Mouse (Mus musculus) granulocyte monocyte progenitor cell, adult 5-6 weeks (primary cell): ENCODE measurements around the gene Tuba8. TPM values are rescaled to one million over a fixed set of nuclear protein-coding genes. Genes with fewer than 3 reads are reported as not detected.

Experiments used
- total RNA-seq, 2 experiments: library from RNA; stranded (forward) in 1 of 2; stranded (reverse) in 1 of 2; fragments of 200-712, 200-1000 nt in 1 of 2; fragments of >200 nt in 1 of 2; fragmentation: Nextera tagmentation in 1 of 2; gene quantifications; 2 replicates each; pipeline ENCODE4 v1.2.3; 2014 to 2017

The Tuba8 gene
- total RNA-seq, 2 experiments from 2014 or later = 12.8 to 27.8 TPM

Other genes with a start within 250 kb of the Tuba8 start
- 10.7 and 11.2 TPM in 2 replicates for gene Mical3, start 79.7 kb upstream of the Tuba8 start, total RNA-seq (2014; fragmentation: Nextera tagmentation)
- 5.6 and 6.4 TPM in 2 replicates for gene Mical3, start 79.7 kb upstream of the Tuba8 start, total RNA-seq (2017)
- 9.7 and 11.5 TPM in 2 replicates for gene Pex26, start 27.0 kb upstream of the Tuba8 start, total RNA-seq (2014; fragmentation: Nextera tagmentation)
- gene Pex26, start 27.0 kb upstream of the Tuba8 start, total RNA-seq (2017) = 6.5 and 8.3 TPM in 2 replicates
- gene Usp18, start 35.2 kb downstream of the Tuba8 start, total RNA-seq (2014; fragmentation: Nextera tagmentation) = not detected in 2 replicates
- 0.82 and 1.3 TPM in 2 replicates for gene Usp18, start 35.2 kb downstream of the Tuba8 start, total RNA-seq (2017)
- gene Slc6a13, start 89.5 kb downstream of the Tuba8 start, total RNA-seq (2014; fragmentation: Nextera tagmentation) = 5.6 and 5.9 TPM in 2 replicates
- 2.4 and 3.9 TPM in 2 replicates for gene Slc6a13, start 89.5 kb downstream of the Tuba8 start, total RNA-seq (2017)
- 1.1 TPM in 1 of 2 replicates, not detected in the other for gene Slc6a12, start 132.4 kb downstream of the Tuba8 start, total RNA-seq (2014; fragmentation: Nextera tagmentation)
- 1.3 and 2.0 TPM in 2 replicates for gene Slc6a12, start 132.4 kb downstream of the Tuba8 start, total RNA-seq (2017)